Mouse (Mus musculus) spleen, adult 2 months (tissue): Measurements from ENCODE around the gene Ica1l. TPM values are rescaled to one million over a fixed set of nuclear protein-coding genes. Genes with fewer than 3 reads are reported as not detected.
"Not testable (repeated sequence)": the region's sequence is repeated elsewhere in the genome, so short reads cannot be mapped to it uniquely, and the experiment has no call there.

Experiments used
- DNase-seq, 2 experiments: peaks; one replicate each; pipeline versions ENCODE4 v3.0.0 to v3.0.0-alpha.2; 2012 to 2021; ENCODE audit warnings: low spot score in 2 of 2, low read depth in 1 of 2
- H3K27ac ChIP-seq: fragments of 200-500 bp; 2 replicates; pipeline ENCODE4 v1.5.1; 2012; ENCODE audit warnings: low read length, inconsistent platforms; ENCODE audit not compliant: insufficient read depth
- H3K27me3 ChIP-seq: fragments of 200-500 bp; 2 replicates; pipeline ENCODE4 v1.6.1; 2012; ENCODE audit warnings: mild to moderate bottlenecking, moderate library complexity, low read length, inconsistent platforms; ENCODE audit not compliant: control insufficient read depth, insufficient read depth
- H3K36me3 ChIP-seq: fragments of 200-500 bp; 2 replicates; pipeline ENCODE4 v1.6.1; 2012; ENCODE audit warnings: mild to moderate bottlenecking, low read length, inconsistent platforms; ENCODE audit not compliant: control insufficient read depth, insufficient read depth
- H3K4me1 ChIP-seq: fragments of 200-500 bp; 2 replicates; pipeline ENCODE4 v1.6.1; 2011; ENCODE audit warnings: inconsistent platforms; ENCODE audit not compliant: control insufficient read depth, insufficient read depth, insufficient read length
- H3K4me3 ChIP-seq: fragments of 200-500 bp; 2 replicates; pipeline ENCODE4 v1.5.1; 2011; ENCODE audit warnings: mild to moderate bottlenecking, inconsistent platforms; ENCODE audit not compliant: insufficient read depth, insufficient read length; ENCODE audit errors: extremely low read depth
- CTCF ChIP-seq: fragments of 200-500 bp; IDR thresholded peaks from 2 replicates; pipeline ENCODE4 v1.5.1; 2011; ENCODE audit warnings: mild to moderate bottlenecking, inconsistent platforms; ENCODE audit not compliant: insufficient read depth, insufficient read length, insufficient replicate concordance; ENCODE audit errors: extremely low read depth
- POLR2A ChIP-seq: fragments of 200-500 bp; IDR thresholded peaks from 2 replicates; pipeline ENCODE4 v1.6.1; 2011; ENCODE audit warnings: low read depth, low read length, inconsistent platforms
- WGBS: fragments of 180-500 bp; shearing (Covaris S2); methylation state at CpG from one replicate; pipeline ENCODE4 v1.1.7; 2018; 5-methylcytosine and 5-hydroxymethylcytosine counted together
- polyA plus RNA-seq: library from polyadenylated mRNA; depleted of rRNA; stranded (reverse); fragments of >200 nt; gene quantifications from 2 replicates; pipeline ENCODE4 v1.2.3, GENCODE M21; 2012; rRNA removed

Ica1l gene
- polyA plus RNA-seq, result 0.04 TPM in 1 of 2 replicates, not detected in the other

DNA sequence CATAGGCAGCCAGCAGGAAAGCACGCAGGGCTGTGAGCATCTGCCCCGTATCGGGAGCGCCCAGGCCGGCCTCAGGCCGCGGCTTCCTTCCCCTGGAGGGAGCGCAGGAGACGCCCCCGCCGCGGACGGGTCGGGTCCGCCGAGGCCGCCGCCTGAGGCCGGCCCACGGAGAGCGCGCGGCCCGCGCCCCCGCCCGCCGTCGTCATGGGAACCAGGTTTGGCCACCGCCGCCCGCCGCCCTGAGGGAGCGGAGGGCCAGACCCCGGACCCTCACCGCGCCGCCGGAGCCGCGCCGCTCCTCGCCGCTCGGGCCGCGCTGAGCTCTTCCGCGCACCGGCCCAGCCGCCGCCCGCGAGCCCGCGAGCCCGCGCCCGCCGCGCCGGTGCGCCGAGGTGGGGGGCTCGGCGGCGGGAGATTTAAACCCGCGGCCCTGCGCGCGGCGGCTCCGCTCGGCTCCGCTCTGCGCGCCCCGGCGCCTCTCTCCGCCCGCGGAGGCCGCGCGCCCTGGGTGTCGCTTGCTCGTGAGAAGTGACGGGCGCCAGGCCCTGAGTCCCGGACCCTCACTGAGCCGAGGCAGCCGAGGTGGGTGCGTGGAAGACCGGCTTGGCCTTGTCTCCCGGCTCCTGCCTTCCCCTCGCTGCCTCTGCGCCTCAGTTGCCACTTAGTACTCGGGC, at the start of gene Ica1l:
Ica1l (minus strand) TSS at position 389 of the 674 bp plus-strand sequence.
- Histone ChIP-seq H3K4me3 (peak within 1 kb of the TSS; percentile 59), H3K27me3 (peaks cover 12% of the 10 kb centered on the region), H3K27ac (no peak within 1 kb of the TSS), H3K36me3 (no peaks in the 10 kb centered on the region), H3K4me1 (peaks cover 7% of the 10 kb centered on the region)
- 3% methylated on average over 96 of the region's 99 CpGs for WGBS
- no peak for TF ChIP-seq CTCF
- peak in 1 of 2 experiments; percentile 27 for DNase-seq

DNA sequence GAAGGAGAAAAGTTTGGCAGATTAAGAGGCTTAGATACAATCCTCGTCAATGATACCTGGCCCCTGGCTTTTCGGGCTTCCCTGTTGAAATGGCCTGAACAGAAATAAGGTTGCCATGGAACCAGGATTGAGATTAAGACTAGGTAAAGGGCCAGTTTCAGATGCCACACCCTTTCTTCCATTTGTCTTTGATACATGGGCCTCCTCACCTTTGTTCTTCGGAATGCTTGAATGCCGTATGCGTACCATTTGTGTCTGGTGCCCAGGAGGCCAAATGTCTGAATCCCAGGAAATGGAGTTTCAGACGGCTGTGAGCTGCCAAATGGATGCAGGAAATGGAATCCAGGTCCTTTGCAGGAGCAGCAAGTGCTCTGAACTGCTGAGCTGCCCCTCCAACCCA, 33.4 kb upstream of the Ica1l start:
- TF ChIP-seq POLR2A (no peak), CTCF (no peak)
- no peak overlapping the region for H3K27ac ChIP-seq
- H3K4me1 ChIP-seq, result peaks cover 2% of the 10 kb centered on the region; the same call in 1 of the 2 replicates
- DNase-seq, result no peak
- 95% methylated on average over 6 of the region's 6 CpGs for WGBS
- no peak overlapping the region for H3K4me3 ChIP-seq
- no peaks in the 10 kb centered on the region for H3K27me3 ChIP-seq
- peaks cover 14% of the 10 kb centered on the region for H3K36me3 ChIP-seq

DNA sequence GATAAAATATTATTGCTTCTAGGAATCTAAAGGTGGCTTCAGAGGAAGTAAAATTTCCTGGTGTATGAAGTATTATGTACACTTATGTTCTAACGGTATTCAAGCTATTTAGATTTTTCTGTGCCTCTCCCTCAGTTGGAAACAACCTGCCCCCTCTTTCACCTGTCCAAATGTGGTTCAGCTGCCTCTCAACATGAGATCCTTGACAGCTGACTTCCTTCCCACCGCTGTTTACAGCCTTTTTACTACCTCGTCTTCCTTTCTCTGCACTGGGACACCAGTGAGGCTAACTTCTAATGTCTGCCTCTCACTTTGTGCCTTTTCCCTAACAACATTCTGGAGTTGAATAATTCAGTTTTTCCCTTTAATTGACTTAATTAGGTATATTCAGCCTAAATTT, 32.6 kb upstream of the Ica1l start:
- Histone ChIP-seq H3K4me3 (no peak overlapping the region), H3K27ac (no peak overlapping the region), H3K27me3 (no peaks in the 10 kb centered on the region), H3K4me1 (peaks cover 2% of the 10 kb centered on the region; the same call in 1 of the 2 replicates), H3K36me3 (peaks cover 12% of the 10 kb centered on the region)
- 52% methylated on average over 3 of the region's 3 CpGs for WGBS
- no peak for TF ChIP-seq POLR2A
- no peak for TF ChIP-seq CTCF
- no peak for DNase-seq

DNA sequence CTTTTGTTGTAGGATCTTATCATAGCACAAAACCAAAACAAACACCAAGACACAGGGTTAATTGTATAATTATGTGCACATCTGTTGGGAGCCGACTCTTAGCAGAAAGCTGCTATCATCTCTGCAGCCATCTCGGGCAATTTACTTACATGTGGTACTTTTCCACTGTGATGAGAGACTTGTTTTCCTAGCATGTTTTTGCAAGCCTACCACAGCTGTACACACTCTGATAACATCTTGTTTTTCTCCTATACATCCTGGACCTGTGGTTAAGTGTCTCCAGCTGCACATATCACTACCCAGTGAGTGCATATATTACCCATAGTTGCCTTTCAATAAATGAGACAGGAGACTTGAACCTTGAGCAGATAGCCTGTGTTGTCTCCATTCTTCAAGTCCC, 32.0 kb upstream of the Ica1l start:
- H3K27ac ChIP-seq, result no peak overlapping the region
- WGBS, result 74% methylated on average over 2 of the region's 2 CpGs
- H3K4me3 ChIP-seq, result no peak overlapping the region
- H3K4me1 ChIP-seq, result peaks cover 2% of the 10 kb centered on the region; the same call in 1 of the 2 replicates
- DNase-seq, result no peak
- TF ChIP-seq POLR2A (no peak), CTCF (no peak)
- no peaks in the 10 kb centered on the region for H3K27me3 ChIP-seq
- H3K36me3 ChIP-seq, result peaks cover 12% of the 10 kb centered on the region

DNA sequence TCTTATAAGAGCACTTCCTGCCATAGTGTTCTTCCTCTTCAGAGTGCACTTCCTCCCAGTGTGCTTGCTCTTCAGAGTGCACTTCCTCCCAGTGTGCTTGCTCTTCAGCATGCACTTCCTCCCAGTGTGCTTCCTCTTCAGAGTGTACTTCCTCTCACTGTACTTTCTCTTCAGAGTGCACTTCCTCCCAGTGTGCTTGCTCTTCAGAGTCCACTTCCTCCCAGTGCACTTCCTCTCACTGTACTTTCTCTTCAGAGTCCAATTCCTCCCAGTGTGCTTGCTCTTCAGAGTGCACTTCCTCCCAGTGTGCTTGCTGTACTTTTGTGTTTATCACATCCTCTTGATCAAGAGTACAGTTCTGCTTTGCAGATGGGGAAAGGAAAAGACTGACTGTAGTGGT, 27.7 kb upstream of the Ica1l start:
- H3K4me3 ChIP-seq, H3K4me1 ChIP-seq, H3K36me3 ChIP-seq, H3K27me3 ChIP-seq: not testable (repeated sequence)
- H3K27ac ChIP-seq, result peak overlapping the region; percentile 50
- DNase-seq, result peak in 1 of 2 experiments; percentile 61

DNA sequence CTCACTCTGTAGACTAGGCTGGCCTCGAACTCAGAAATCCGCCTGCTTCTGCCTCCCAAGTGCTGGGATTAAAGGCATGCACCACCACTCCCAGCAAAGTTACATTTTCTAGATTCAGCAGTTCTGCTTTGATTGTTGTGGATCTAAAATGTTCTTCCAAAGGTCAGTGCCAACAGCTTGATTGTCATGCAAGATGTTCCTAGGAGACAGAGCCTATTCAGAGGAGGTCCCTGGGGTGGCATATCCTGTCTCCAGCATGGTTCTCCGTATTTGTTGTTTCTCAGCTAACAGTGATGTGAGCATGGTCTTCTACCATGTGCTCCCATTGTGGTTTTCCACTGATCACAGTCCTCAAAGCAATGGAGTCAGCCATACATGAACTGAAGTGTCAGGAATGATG, 13.3 kb upstream of the Ica1l start:
- WGBS, result 92% methylated on average over 3 of the region's 3 CpGs
- H3K36me3 ChIP-seq, result no peaks in the 10 kb centered on the region
- H3K27me3 ChIP-seq, result no peaks in the 10 kb centered on the region
- H3K27ac ChIP-seq, result no peak overlapping the region
- no peak for DNase-seq
- H3K4me1 ChIP-seq, result no peaks in the 10 kb centered on the region
- TF ChIP-seq POLR2A (no peak), CTCF (no peak)
- no peak overlapping the region for H3K4me3 ChIP-seq

DNA sequence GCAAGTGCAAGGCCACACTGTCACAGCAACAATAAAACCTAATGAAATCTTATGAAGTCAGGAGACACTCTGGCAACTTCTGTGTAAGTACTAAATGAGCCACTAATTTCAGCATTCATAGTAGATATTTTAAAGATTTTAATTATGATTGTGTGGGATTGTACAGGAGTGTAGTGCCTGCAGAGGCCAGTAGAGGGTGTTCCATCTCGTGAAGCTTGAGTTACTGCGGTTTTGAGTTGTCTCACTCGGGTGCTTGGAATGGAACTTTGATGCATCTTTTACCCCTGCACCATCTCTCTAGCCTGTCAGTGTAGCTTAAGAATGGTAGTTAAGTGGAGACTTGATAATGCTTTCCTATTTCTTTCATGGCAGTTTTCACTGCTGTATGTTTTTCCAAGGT, 11.7 kb upstream of the Ica1l start:
- Histone ChIP-seq H3K27ac (no peak overlapping the region), H3K36me3 (no peaks in the 10 kb centered on the region), H3K4me3 (no peak overlapping the region), H3K4me1 (no peaks in the 10 kb centered on the region), H3K27me3 (no peaks in the 10 kb centered on the region)
- WGBS, result 50% methylated on average over 3 of the region's 3 CpGs
- DNase-seq, result no peak
- TF ChIP-seq CTCF (no peak), POLR2A (no peak)

DNA sequence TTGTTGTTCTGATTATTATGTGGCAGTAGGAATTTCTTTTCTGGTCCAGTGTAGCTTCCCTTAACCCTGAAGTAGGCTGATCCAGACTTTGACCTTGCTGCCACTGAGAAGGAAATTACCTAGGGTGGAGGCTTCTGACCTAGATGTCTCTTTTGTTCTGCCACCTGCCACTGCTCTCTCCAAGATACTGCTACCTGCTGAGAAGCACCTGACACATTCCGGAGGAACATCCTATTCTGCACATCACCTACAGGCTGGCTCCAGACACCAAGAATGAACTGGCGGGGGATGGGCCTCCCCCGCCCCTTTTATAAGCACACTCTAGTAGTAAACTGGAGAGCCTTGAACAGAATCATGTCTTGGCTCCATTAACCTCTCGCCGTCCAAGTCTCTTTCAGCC, 4.5 kb upstream of the Ica1l start:
- not testable (repeated sequence) for H3K4me3 ChIP-seq, DNase-seq, H3K36me3 ChIP-seq, H3K4me1 ChIP-seq, H3K27ac ChIP-seq
- WGBS, result 96% methylated on average over 5 of the region's 5 CpGs
- H3K27me3 ChIP-seq, result peaks cover 11% of the 10 kb centered on the region
